Mouse (Mus musculus) hindbrain, embryonic 12.5 days (tissue): ENCODE measurements around the gene Akap10. TPM values are rescaled to one million over a fixed set of nuclear protein-coding genes. Genes with fewer than 3 reads are reported as not detected.
A peak's percentile ranks its signal among the peaks of the same experiment; 100 is the strongest.
"Not testable (repeated sequence)": the region's sequence is repeated elsewhere in the genome, so short reads cannot be mapped to it uniquely, and the experiment has no call there.

Experiments
- ATAC-seq: fragments of 200-750 bp; cut with Nextera tagmentation; 2 replicates; pipeline ENCODE4 v1.8.0; 2017; ENCODE audit warnings: moderate TSS enrichment; ENCODE audit not compliant: low FRiP score
- H3K27ac ChIP-seq: fragments of 300-500 bp; sonication (generic); 2 replicates; pipeline ENCODE4 v1.5.1; 2016; ENCODE audit warnings: mild to moderate bottlenecking
- H3K27me3 ChIP-seq: fragments of 300-500 bp; sonication (generic); 2 replicates; pipeline ENCODE4 v1.6.1; 2016; ENCODE audit warnings: mild to moderate bottlenecking
- H3K36me3 ChIP-seq: fragments of 300-500 bp; sonication (generic); 2 replicates; pipeline ENCODE4 v1.6.1; 2016; ENCODE audit warnings: mild to moderate bottlenecking
- H3K4me1 ChIP-seq: fragments of 300-500 bp; sonication (generic); 2 replicates; pipeline ENCODE4 v1.6.1; 2016
- H3K4me2 ChIP-seq: fragments of 300-500 bp; sonication (generic); replicated peaks from 2 replicates; pipeline ENCODE4 v1.6.1; 2016; ENCODE audit warnings: mild to moderate bottlenecking
- H3K4me3 ChIP-seq: fragments of 300-500 bp; sonication (generic); 2 replicates; pipeline ENCODE4 v1.5.1; 2016; ENCODE audit warnings: mild to moderate bottlenecking
- H3K9ac ChIP-seq: fragments of 300-500 bp; sonication (generic); 2 replicates; pipeline ENCODE4 v1.6.1; 2016; ENCODE audit warnings: mild to moderate bottlenecking, moderate library complexity
- H3K9me3 ChIP-seq: fragments of 300-500 bp; sonication (generic); replicated peaks from 2 replicates; pipeline ENCODE4 v1.6.1; 2016; ENCODE audit warnings: mild to moderate bottlenecking
- WGBS: fragments of 180-500 bp; shearing (Covaris S2); methylation state at CpG from one replicate; pipeline ENCODE4 v1.1.7; 2016; 5-methylcytosine and 5-hydroxymethylcytosine counted together
- polyA plus RNA-seq: library from polyadenylated mRNA; unstranded; fragments of >200 nt; fragmentation: Nextera tagmentation; extraction: Ambion mirVana; gene quantifications from 2 replicates; pipeline ENCODE4 v1.2.1, GENCODE M21; 2016

The Akap10 gene
- polyA plus RNA-seq, 1 experiment from 2014 or later = 18.9 TPM

DNA sequence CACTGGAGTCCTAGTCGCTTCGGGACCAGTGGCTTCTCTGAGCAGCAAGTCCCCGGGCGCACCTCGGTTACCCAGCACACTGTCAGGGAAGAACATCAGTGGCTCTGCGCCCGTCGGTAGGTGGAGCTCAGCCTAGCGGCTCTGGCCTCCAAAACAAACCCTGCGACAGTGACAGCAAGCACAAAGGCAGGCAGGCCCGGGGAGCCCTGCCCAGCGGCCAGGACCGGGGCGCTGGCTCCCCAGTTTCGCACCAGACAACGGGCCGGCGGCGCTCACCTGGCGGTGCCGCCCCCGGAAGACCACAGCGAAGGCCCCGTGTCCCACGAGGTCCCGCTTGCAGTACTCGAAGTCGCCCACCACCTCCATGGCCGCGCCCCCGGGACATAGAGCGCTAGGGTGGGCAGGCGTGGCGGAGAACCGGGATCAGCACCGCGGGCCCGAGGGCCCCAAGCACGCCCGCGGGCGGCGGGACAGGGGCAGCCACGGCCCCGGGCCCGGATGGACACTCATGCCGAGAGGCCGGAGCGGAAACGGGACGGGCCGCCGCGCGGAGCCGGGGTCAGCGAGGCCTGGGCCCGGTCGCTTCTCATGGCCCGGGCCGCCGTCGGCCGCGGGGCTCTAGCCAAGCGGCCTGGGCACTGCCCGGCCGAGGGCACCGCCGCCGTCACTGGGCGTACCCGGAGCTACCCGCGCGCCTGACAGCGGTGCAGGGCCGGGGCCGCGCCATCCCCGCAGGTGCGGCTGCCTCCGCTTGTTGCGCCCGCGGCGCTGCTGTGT is 75.7 kb downstream of the Akap10 start:
- peak; percentile 91 for ATAC-seq
- Histone ChIP-seq H3K36me3 (peaks cover 5% of the 10 kb centered on the region; the same call in 1 of the 2 replicates), H3K27ac (peak overlapping the region; percentile 98), H3K4me2 (peak overlapping the region; percentile 72), H3K27me3 (no peaks in the 10 kb centered on the region), H3K9me3 (no peaks in the 10 kb centered on the region), H3K4me1 (peaks cover 8% of the 10 kb centered on the region; the same call in 1 of the 2 replicates), H3K9ac (peak overlapping the region; percentile 99), H3K4me3 (peak overlapping the region; percentile 98)
- under 1% methylated on average over 80 of the region's 87 CpGs for WGBS

- Histone ChIP-seq H3K27ac (peak overlapping the region; percentile 98), H3K4me3 (peak overlapping the region; percentile 98)
Measured at GRCm38 (mm10) chr11:61853659-61854058, 76.4 kb downstream of the Akap10 start.

GRCm38 (mm10) chr11:61852916-61853315 is 77.1 kb downstream of the Akap10 start:
- Histone ChIP-seq H3K27ac (no peak overlapping the region), H3K36me3 (peaks cover 5% of the 10 kb centered on the region; the same call in 1 of the 2 replicates), H3K9me3 (no peaks in the 10 kb centered on the region), H3K4me1 (peaks cover 10% of the 10 kb centered on the region; the same call in 1 of the 2 replicates), H3K4me3 (no peak overlapping the region), H3K4me2 (peak overlapping the region; percentile 30), H3K27me3 (no peaks in the 10 kb centered on the region), H3K9ac (no peak overlapping the region)
- ATAC-seq = no peak

More at GRCm38 (mm10) chr11:61853659-61854058, 76.4 kb downstream of the Akap10 start:
- Histone ChIP-seq H3K4me1 (peaks cover 10% of the 10 kb centered on the region; the same call in 1 of the 2 replicates), H3K36me3 (peaks cover 5% of the 10 kb centered on the region; the same call in 1 of the 2 replicates), H3K27me3 (no peaks in the 10 kb centered on the region), H3K9me3 (no peaks in the 10 kb centered on the region), H3K4me2 (peak overlapping the region; percentile 72), H3K9ac (peak overlapping the region; percentile 99)
- WGBS = 17% methylated on average over 5 of the region's 5 CpGs
- no peak for ATAC-seq

- 90% methylated on average over 3 of the region's 3 CpGs for WGBS
Measured at GRCm38 (mm10) chr11:61851195-61851594, 78.9 kb downstream of the Akap10 start.

DNA sequence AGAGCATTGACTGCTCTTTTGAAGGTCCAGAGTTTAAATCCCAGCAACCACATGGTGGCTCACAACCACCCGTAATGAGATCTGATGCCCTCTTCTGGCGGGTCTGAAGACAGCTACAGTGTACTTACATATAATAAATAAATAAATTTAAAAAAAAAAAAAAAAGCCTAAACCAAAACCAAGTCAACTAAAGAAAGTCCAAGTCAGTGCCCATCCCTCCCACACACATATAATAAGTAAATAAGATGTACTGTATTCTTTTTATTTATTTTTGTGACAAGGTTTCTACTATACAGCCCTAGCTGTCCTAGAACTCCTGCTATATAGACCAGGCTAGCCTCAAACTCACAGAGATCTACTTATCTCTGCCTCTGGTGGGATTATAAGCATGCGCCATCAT is 89.4 kb downstream of the Akap10 start:
- not testable (repeated sequence) for H3K9me3 ChIP-seq, H3K4me1 ChIP-seq, H3K9ac ChIP-seq, ATAC-seq, H3K4me2 ChIP-seq, H3K27ac ChIP-seq, H3K4me3 ChIP-seq, H3K27me3 ChIP-seq
- peaks cover 30% of the 10 kb centered on the region for H3K36me3 ChIP-seq
- 69% methylated on average over 3 of the region's 3 CpGs for WGBS

More at GRCm38 (mm10) chr11:61851195-61851594, 78.9 kb downstream of the Akap10 start:
- H3K27me3 ChIP-seq = no peaks in the 10 kb centered on the region
- no peak overlapping the region for H3K9ac ChIP-seq
- peaks cover 5% of the 10 kb centered on the region; the same call in 1 of the 2 replicates for H3K36me3 ChIP-seq
- H3K4me2 ChIP-seq = no peak overlapping the region
- no peak overlapping the region for H3K27ac ChIP-seq
- no peak overlapping the region for H3K4me3 ChIP-seq
- H3K9me3 ChIP-seq = no peaks in the 10 kb centered on the region
- H3K4me1 ChIP-seq = peaks cover 10% of the 10 kb centered on the region; the same call in 1 of the 2 replicates
- ATAC-seq = no peak

DNA sequence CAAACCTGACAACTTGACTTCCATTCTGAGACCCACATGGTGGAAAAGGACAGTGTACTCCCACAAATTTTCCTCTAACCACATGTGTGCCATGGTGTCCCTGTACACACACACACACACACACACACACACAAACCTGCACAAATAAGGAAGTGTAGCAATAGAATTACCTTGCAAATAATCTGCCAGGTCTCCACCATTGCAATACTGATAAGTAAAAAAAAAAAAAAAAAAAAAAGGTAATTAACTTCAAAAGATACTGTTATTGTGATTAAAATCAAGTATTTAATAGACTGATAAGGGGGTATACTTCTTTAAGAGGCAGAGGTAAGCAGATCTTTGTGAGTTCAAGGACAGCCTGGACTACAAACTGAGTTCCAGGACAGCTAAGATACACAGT is 90.1 kb downstream of the Akap10 start:
- no peak overlapping the region for H3K9ac ChIP-seq
- H3K36me3 ChIP-seq = peaks cover 30% of the 10 kb centered on the region
- no peak for ATAC-seq

GRCm38 (mm10) chr11:61839182-61839581 is 90.9 kb downstream of the Akap10 start:
- ATAC-seq = no peak
- Histone ChIP-seq H3K4me2 (no peak overlapping the region), H3K27ac (no peak overlapping the region), H3K9ac (no peak overlapping the region), H3K4me1 (no peaks in the 10 kb centered on the region), H3K27me3 (no peaks in the 10 kb centered on the region), H3K9me3 (no peaks in the 10 kb centered on the region), H3K36me3 (peaks cover 32% of the 10 kb centered on the region), H3K4me3 (no peak overlapping the region)
- WGBS = 82% methylated on average over 1 of the region's 1 CpGs

More for the DNA sequence above, 90.1 kb downstream of the Akap10 start:
- Histone ChIP-seq H3K27ac (no peak overlapping the region), H3K4me2 (no peak overlapping the region), H3K27me3 (no peaks in the 10 kb centered on the region), H3K9me3 (no peaks in the 10 kb centered on the region), H3K4me3 (no peak overlapping the region), H3K4me1 (no peaks in the 10 kb centered on the region)

Other genes starting within 250 kb of the Akap10 start
- 0.41 and 0.50 TPM in 2 replicates for gene Fam83g, start 246.2 kb downstream of the Akap10 start, polyA plus RNA-seq
- gene Slc5a10, start 209.4 kb downstream of the Akap10 start, polyA plus RNA-seq = 0.16 TPM in 1 of 2 replicates, not detected in the other
- 45.5 and 48.7 TPM in 2 replicates for gene Prpsap2, start 168.2 kb downstream of the Akap10 start, polyA plus RNA-seq
- 42.2 and 42.5 TPM in 2 replicates for gene Ulk2, start 75.2 kb downstream of the Akap10 start, polyA plus RNA-seq
- 15.7 and 16.5 TPM in 2 replicates for gene Specc1, start 26.5 kb upstream of the Akap10 start, polyA plus RNA-seq